ENCODE assay signal across 30 mouse cellular contexts in the genomic region with DNA sequence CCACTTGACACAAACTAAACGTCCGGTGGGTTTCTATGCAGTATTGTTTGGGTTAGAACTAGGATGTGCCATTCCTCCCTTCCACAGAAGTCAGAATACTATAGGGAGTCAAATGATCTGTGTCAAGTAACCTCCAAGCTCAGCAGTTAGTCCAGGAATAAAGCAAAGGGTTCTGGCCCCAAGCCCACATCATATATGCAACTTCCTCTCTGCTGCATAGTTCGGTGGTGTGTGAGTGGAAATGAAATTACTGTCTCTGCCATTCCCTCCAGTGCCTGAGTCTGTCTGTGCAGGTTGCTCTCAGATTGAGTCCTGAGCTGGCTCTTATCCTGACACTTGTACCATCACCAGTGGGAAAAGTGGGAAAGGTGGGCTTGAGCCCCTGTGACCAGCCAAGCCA.
DNase-seq lines count a peak whose midpoint lies in the region; ATAC-seq and TF ChIP-seq lines count a peak whose summit lies in the region.
"Had no signal": no experiment of that assay in that cellular context is flagged by ENCODE, and none has a peak within 500 bp of the region (broad histone marks: within the 10 kb centered on the region; RNA-seq: fewer than 3 reads in every experiment).

No protein-coding gene starts in this region.

- no peak for TF ChIP-seq POLR2A in small intestine, adult 2 months (IDR thresholded peaks at IDR 0.05; ENCODE audit: low read depth, low read length)

- no peaks in the 10 kb centered on the region for H3K27me3 ChIP-seq in lung, embryonic 16.5 days (ENCODE audit: control insufficient read depth, insufficient read depth, low read depth, low read length)
- no peaks in the 10 kb centered on the region for H3K27me3 ChIP-seq in small intestine, adult 2 months (ENCODE audit: control insufficient read depth, insufficient read depth, low read length)
- H3K27me3 ChIP-seq: embryonic facial prominence, embryonic 12.5 days; forebrain, embryonic 15.5 days; heart, embryonic 15.5 days; hindbrain, embryonic 12.5 days; intestine, embryonic 15.5 days; limb, embryonic 13.5 days; liver, embryonic 13.5 days had no signal

- no peaks in the 10 kb centered on the region for H3K36me3 ChIP-seq in lung, embryonic 16.5 days (ENCODE audit: control insufficient read depth, insufficient read depth, low read length)
- no peaks in the 10 kb centered on the region for H3K36me3 ChIP-seq in small intestine, adult 2 months (ENCODE audit: control insufficient read depth, insufficient read depth, low read length)
- H3K36me3 ChIP-seq: embryonic facial prominence, embryonic 12.5 days; forebrain, embryonic 15.5 days; heart, embryonic 15.5 days; hindbrain, embryonic 12.5 days; intestine, embryonic 15.5 days; liver, embryonic 13.5 days had no signal

- no peak for TF ChIP-seq CTCF in small intestine, adult 2 months (IDR thresholded peaks at IDR 0.05; ENCODE audit: extremely low read depth, insufficient read length, insufficient replicate concordance, low read depth, low read length)

- H3K4me1 ChIP-seq in lung, embryonic 16.5 days (replicated peaks; ENCODE audit: control insufficient read depth, insufficient read depth, low read length) = peaks cover 24% of the 10 kb centered on the region
- H3K4me1 ChIP-seq in small intestine, adult 2 months (ENCODE audit: control insufficient read depth, insufficient read depth, insufficient read length, low read length) = peaks cover 38% of the 10 kb centered on the region
- H3K4me1 ChIP-seq: embryonic facial prominence, embryonic 12.5 days had no signal

- 31% methylated on average over 3 of the region's 3 CpGs for WGBS in lung, embryonic 16.5 days
- WGBS in small intestine, adult 2 months = 57% methylated on average over 3 of the region's 3 CpGs

- DNase-seq in heart, adult 11 months = peak; percentile 86
- DNase-seq in heart, adult 8-10 months (ENCODE audit: low spot score) = no peak
- DNase-seq in lung, postnatal 4 days = no peak
- peak; percentile 50 for DNase-seq in NIH3T3 (ENCODE audit: low read depth)
- DNase-seq in liver = no peak
- DNase-seq: adrenal gland, adult 8-10 months; B cell, adult 2 months; cerebellum, adult 11 months; cerebellum, adult 9-10 months; cerebellum, postnatal 36 days; embryo, embryonic 11 days; kidney, adult 2 months; kidney, postnatal 10 days; liver, embryonic 13.5 days; lung, adult 18-20 months; right cerebral cortex, postnatal 25 days; spleen, adult 18-20 months; thymus, postnatal 4 days had no signal

- no peak overlapping the region for H3K4me2 ChIP-seq in lung, embryonic 16.5 days (ENCODE audit: low read depth, low read length)
- H3K4me2 ChIP-seq: embryonic facial prominence, embryonic 12.5 days; forebrain, embryonic 15.5 days; heart, embryonic 15.5 days; hindbrain, embryonic 12.5 days; intestine, embryonic 15.5 days; limb, embryonic 13.5 days; liver, embryonic 13.5 days; midbrain, embryonic 11.5 days had no signal

- no peak overlapping the region for H3K9ac ChIP-seq in lung, embryonic 16.5 days (ENCODE audit: low read length)
- H3K9ac ChIP-seq: embryonic facial prominence, embryonic 12.5 days; forebrain, embryonic 15.5 days; heart, embryonic 15.5 days; hindbrain, embryonic 12.5 days; intestine, embryonic 15.5 days; limb, embryonic 13.5 days; liver, embryonic 13.5 days had no signal

- no peak overlapping the region for H3K4me3 ChIP-seq in lung, embryonic 16.5 days (ENCODE audit: low read length)
- H3K4me3 ChIP-seq in small intestine, adult 2 months (ENCODE audit: low read depth, low read length) = no peak overlapping the region
- H3K4me3 ChIP-seq: embryonic facial prominence, embryonic 12.5 days; forebrain, embryonic 15.5 days; heart, embryonic 10.5 days; heart, embryonic 15.5 days; hindbrain, embryonic 12.5 days; intestine, embryonic 15.5 days; limb, embryonic 13.5 days; liver, embryonic 13.5 days had no signal

- peak; percentile 56 for ATAC-seq in lung, embryonic 16.5 days (ENCODE audit: low read depth)
- ATAC-seq: forebrain, embryonic 15.5 days; hindbrain, postnatal 0 days; midbrain, embryonic 16.5 days had no signal

- peak overlapping the region; percentile 61; the same call in 1 of the 2 replicates for H3K27ac ChIP-seq in lung, embryonic 16.5 days (ENCODE audit: low read length)
- peak overlapping the region; percentile 30; the same call in 1 of the 2 replicates for H3K27ac ChIP-seq in small intestine, adult 2 months (ENCODE audit: insufficient read depth, low read depth, low read length)
- H3K27ac ChIP-seq: embryonic facial prominence, embryonic 12.5 days; heart, embryonic 15.5 days; hindbrain, embryonic 12.5 days; hindbrain, postnatal 0 days; intestine, embryonic 15.5 days; limb, embryonic 13.5 days; liver, embryonic 13.5 days had no signal

- no peaks in the 10 kb centered on the region for H3K9me3 ChIP-seq in lung, embryonic 16.5 days (ENCODE audit: control insufficient read depth, low read length)
- H3K9me3 ChIP-seq: embryonic facial prominence, embryonic 12.5 days; forebrain, embryonic 15.5 days; heart, embryonic 10.5 days; heart, embryonic 15.5 days; hindbrain, embryonic 12.5 days; intestine, embryonic 15.5 days; limb, embryonic 13.5 days; liver, embryonic 13.5 days had no signal

Comparison
In these comparisons a context has a peak if more than half of its experiments do, and no peak if none do; other contexts are left out.
1. DNase-seq: peak in heart, adult 11 months (single experiment) and NIH3T3 (single experiment); none in heart, adult 8-10 months (single experiment), lung, postnatal 4 days (0 of 2) and liver (single experiment).